Mouse (Mus musculus) cerebellum, adult 2 months (tissue): ENCODE data around the gene Ggt6.
A peak's percentile ranks its signal among the peaks of the same experiment; 100 is the strongest.

Experiments
- CTCF ChIP-seq: fragments of 200-500 bp; IDR thresholded peaks from 2 replicates; pipeline ENCODE4 v1.5.1; 2011; ENCODE audit warnings: low read depth, mild to moderate bottlenecking, control low read depth, low read length, moderate library complexity, borderline replicate concordance; ENCODE audit not compliant: insufficient read depth
- POLR2A ChIP-seq: fragments of 200-500 bp; IDR thresholded peaks from 2 replicates; pipeline ENCODE4 v1.6.1; 2011; ENCODE audit warnings: low read length, control low read depth, borderline replicate concordance; ENCODE audit not compliant: insufficient read depth

GRCm38 (mm10) chr11:72428694-72429093 lies 6.6 kb upstream of the Ggt6 start:
- TF ChIP-seq CTCF (peak; percentile 34; the same call in 1 of the 2 replicates), POLR2A (no peak)
